Mouse (Mus musculus): Measurements from ENCODE around the gene Med25. TPM values are rescaled to one million over a fixed set of nuclear protein-coding genes. Genes with fewer than 3 reads are reported as not detected.
A peak's percentile ranks its signal among the peaks of the same experiment; 100 is the strongest.

Med25 gene
- total and polyA plus RNA-seq, 2 experiments from 2014 or later = 148 to 151 TPM

DNA sequence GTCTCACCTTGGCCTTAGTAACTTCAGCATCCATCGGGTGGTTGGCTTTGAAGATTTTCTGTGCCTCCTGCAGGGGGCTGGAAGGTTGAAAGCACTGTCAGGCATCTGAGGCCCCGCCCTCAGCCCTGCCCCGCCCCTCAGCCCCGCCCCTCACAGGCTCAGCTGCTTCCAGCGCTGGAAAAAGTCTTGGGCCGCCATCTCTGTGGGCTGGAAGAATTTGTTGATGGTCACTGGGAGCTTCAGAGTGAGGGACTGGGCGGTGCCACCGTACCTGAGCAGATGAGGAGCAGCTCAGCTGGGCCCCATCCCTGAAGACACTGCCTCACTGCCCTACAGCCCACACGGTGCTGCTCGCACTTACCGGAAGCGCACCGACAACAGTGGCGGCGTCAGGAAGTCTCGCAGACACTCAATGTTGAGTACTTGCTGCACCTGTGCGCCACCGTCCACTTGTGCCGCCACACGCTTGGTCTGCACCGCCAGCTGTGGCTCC is 8.8 kb upstream of the Med25 start:
- H3K36me3 ChIP-seq (ENCODE audit: insufficient read depth) = peaks cover 66% of the 10 kb centered on the region
- ATAC-seq (peak; percentile 34; the same call in 1 of the 2 replicates), DNase-seq (peak; percentile 53)
- WGBS = 13% methylated on average over 21 of the region's 21 CpGs
- TF ChIP-seq CTCF (IDR thresholded peaks at IDR 0.05; ENCODE audit: low read depth) = peak; percentile 42; the same call in 1 of the 2 replicates
- no peak overlapping the region for H3K4me3 ChIP-seq (ENCODE audit: low read depth, low read length)
- H3K4me2 ChIP-seq (ENCODE audit: low read depth) = peak overlapping the region; percentile 27
- H3K27ac ChIP-seq (ENCODE audit: low read depth, low read length) = no peak overlapping the region
- H3K9me3 ChIP-seq (ENCODE audit: low read length) = no peaks in the 10 kb centered on the region
- H3K9ac ChIP-seq = no peak overlapping the region
- H3K27me3 ChIP-seq (ENCODE audit: insufficient read depth, low read length) = no peaks in the 10 kb centered on the region
- peaks cover 6% of the 10 kb centered on the region; the same call in 1 of the 2 replicates for H3K4me1 ChIP-seq (ENCODE audit: insufficient read depth)

- H3K36me3 ChIP-seq (ENCODE audit: insufficient read depth) = peaks cover 60% of the 10 kb centered on the region
- H3K27ac ChIP-seq (ENCODE audit: low read depth, low read length) = no peak overlapping the region
Observed at GRCm38 (mm10) chr7:44900632-44901031, 8.1 kb upstream of the Med25 start.

DNA sequence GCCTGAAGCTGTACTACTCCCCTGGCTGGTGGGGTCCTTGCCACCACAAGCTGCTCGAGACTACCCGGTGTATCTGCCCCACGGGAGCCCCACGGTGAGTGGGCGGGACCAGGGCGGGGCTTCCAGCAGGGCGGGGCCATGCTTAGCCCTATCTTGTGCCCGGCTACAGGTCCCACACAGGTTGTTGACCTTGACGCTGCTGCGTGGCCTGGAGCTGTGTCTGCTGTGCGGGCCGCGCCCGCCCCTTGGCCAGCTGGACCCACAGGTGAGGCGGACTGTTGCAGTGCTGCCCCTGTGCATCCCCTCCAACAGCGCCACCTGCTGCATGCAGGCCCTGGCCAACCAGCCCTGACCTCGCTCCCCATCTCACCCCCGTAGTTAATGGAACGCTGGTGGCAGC is 6.1 kb upstream of the Med25 start:
- peak; percentile 54 for TF ChIP-seq CTCF (IDR thresholded peaks at IDR 0.05; ENCODE audit: low read depth)
- no peak overlapping the region for H3K9ac ChIP-seq
- no peak overlapping the region for H3K4me3 ChIP-seq (ENCODE audit: low read depth, low read length)
- H3K9me3 ChIP-seq (ENCODE audit: low read length) = no peaks in the 10 kb centered on the region
- H3K36me3 ChIP-seq (ENCODE audit: insufficient read depth) = peaks cover 40% of the 10 kb centered on the region
- DNase-seq (no peak), ATAC-seq (no peak)
- H3K27ac ChIP-seq (ENCODE audit: low read depth, low read length) = no peak overlapping the region
- H3K4me1 ChIP-seq (ENCODE audit: insufficient read depth) = peaks cover 23% of the 10 kb centered on the region
- H3K4me2 ChIP-seq (ENCODE audit: low read depth) = no peak overlapping the region
- H3K27me3 ChIP-seq (ENCODE audit: insufficient read depth, low read length) = no peaks in the 10 kb centered on the region
- WGBS = 38% methylated on average over 19 of the region's 19 CpGs

More at GRCm38 (mm10) chr7:44900632-44901031, 8.1 kb upstream of the Med25 start:
- DNase-seq (no peak), ATAC-seq (no peak)
- H3K9ac ChIP-seq = no peak overlapping the region
- no peaks in the 10 kb centered on the region for H3K27me3 ChIP-seq (ENCODE audit: insufficient read depth, low read length)
- H3K9me3 ChIP-seq (ENCODE audit: low read length) = no peaks in the 10 kb centered on the region
- no peak overlapping the region for H3K4me3 ChIP-seq (ENCODE audit: low read depth, low read length)
- no peak for TF ChIP-seq CTCF (IDR thresholded peaks at IDR 0.05; ENCODE audit: low read depth)
- no peak overlapping the region for H3K4me2 ChIP-seq (ENCODE audit: low read depth)
- 79% methylated on average over 11 of the region's 11 CpGs for WGBS
- peaks cover 6% of the 10 kb centered on the region; the same call in 1 of the 2 replicates for H3K4me1 ChIP-seq (ENCODE audit: insufficient read depth)

DNA sequence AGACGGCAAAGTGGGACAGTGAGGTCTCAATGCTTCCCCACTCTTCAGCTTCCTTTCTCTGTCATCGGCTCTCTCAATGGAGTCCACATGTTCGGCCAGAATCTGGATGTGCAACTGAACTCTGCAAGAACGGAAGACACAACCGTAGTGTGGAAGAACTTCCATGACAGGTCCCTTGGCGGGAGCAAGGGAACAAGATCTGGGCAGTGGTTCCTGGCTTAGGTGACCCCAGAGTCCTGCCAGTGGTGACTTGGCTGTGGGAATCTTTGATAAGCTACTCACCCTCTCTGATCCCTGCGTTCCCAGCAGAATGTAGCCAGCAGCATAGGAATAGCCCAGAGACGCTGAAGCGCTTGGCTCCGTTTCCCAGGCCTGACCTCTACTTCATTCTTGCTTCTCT is 4.0 kb upstream of the Med25 start:
- DNase-seq (no peak), ATAC-seq (no peak)
- WGBS = 25% methylated on average over 10 of the region's 10 CpGs
- Histone ChIP-seq H3K9ac (peak overlapping the region; percentile 64), H3K36me3 (ENCODE audit: insufficient read depth) (peaks cover 19% of the 10 kb centered on the region), H3K9me3 (ENCODE audit: low read length) (no peaks in the 10 kb centered on the region), H3K27me3 (ENCODE audit: insufficient read depth, low read length) (no peaks in the 10 kb centered on the region), H3K4me1 (ENCODE audit: insufficient read depth) (peaks cover 29% of the 10 kb centered on the region), H3K27ac (ENCODE audit: low read depth, low read length) (peak overlapping the region; percentile 92), H3K4me3 (ENCODE audit: low read depth, low read length) (peak overlapping the region; percentile 62), H3K4me2 (ENCODE audit: low read depth) (peak overlapping the region; percentile 71)
- TF ChIP-seq CTCF (IDR thresholded peaks at IDR 0.05; ENCODE audit: low read depth) = no peak

DNA sequence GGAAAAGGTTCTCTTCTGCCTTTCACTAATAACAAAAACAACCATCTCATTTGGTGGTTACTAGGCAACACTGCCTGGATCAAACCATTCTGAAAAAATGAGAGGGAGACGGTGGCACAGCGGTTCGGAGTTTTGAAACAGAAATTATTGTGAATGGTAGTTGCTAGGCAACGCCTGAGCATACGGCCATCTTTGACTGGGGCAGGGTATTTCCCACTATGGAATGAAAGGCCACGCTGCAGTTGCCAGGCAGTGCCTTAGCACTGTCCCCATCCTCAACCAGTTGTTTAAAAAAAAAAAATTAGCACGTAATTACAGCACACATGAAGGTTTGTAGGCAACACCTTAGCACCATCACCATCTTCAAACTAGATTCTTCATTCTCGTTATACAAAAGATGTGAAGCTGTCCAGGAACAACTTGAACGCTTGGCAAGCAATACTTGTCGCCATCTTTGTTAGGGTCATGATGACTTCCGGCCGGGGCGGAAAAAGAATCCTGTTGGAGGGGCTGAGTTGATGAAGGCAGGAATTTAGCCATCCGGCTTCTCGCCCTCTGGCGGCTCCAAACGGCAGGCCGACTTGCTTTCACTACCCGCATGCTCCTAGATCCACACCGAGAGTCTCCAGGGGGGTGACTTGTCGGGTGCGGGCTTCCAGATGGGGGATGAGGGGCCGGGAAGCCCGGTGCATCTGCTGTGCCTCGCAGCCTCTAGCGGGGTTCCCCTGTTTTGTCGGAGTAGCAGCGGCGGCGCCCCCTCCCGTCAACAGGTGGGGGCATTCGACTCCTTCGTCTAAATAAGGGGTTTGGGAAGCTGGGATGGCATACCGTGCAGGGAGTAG is 3.3 kb upstream of the Med25 start, which contains the start of gene Fuz:
TSS of gene Fuz (plus strand) at position 487 of the 842 bp plus-strand sequence.
- peak within 1 kb of the TSS; percentile 92 for H3K27ac ChIP-seq (ENCODE audit: low read depth, low read length)
- peak; percentile 80 for TF ChIP-seq CTCF (IDR thresholded peaks at IDR 0.05; ENCODE audit: low read depth)
- DNase-seq (peak; percentile 98), ATAC-seq (peak; percentile 82)
- H3K4me3 ChIP-seq (ENCODE audit: low read depth, low read length) = peak within 1 kb of the TSS; percentile 62
- H3K4me1 ChIP-seq (ENCODE audit: insufficient read depth) = peaks cover 33% of the 10 kb centered on the region
- peak within 1 kb of the TSS; percentile 71 for H3K4me2 ChIP-seq (ENCODE audit: low read depth)
- no peaks in the 10 kb centered on the region for H3K9me3 ChIP-seq (ENCODE audit: low read length)
- peak within 1 kb of the TSS; percentile 64 for H3K9ac ChIP-seq
- no peaks in the 10 kb centered on the region for H3K27me3 ChIP-seq (ENCODE audit: insufficient read depth, low read length)
- WGBS = 2% methylated on average over 34 of the region's 34 CpGs
- H3K36me3 ChIP-seq (ENCODE audit: insufficient read depth) = peaks cover 19% of the 10 kb centered on the region

DNA sequence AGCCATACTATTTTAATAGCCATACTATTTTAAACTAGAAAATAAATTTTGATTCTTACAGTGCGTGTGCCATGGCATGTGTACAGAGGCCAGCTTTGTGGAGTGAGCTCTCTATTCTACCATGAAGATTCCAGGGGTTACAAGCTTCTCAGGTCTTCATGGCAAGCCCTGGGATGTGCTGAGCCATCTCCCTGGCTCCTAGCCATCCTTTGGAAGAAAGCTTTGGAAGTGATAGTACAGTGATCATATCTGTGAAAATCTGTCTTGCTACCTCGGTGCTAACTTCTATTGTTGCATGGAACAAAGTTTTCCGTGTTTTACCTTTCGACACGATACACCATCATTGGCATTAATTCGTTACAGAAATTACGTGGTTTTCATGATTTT is 2.7 kb upstream of the Med25 start:
- Histone ChIP-seq H3K4me1 (ENCODE audit: insufficient read depth) (peaks cover 38% of the 10 kb centered on the region), H3K36me3 (ENCODE audit: insufficient read depth) (peaks cover 15% of the 10 kb centered on the region), H3K4me2 (ENCODE audit: low read depth) (peak overlapping the region; percentile 71), H3K4me3 (ENCODE audit: low read depth, low read length) (peak overlapping the region; percentile 62), H3K27ac (ENCODE audit: low read depth, low read length) (peak overlapping the region; percentile 92), H3K27me3 (ENCODE audit: insufficient read depth, low read length) (no peaks in the 10 kb centered on the region), H3K9me3 (ENCODE audit: low read length) (no peaks in the 10 kb centered on the region), H3K9ac (peak overlapping the region; percentile 64; the same call in 1 of the 2 replicates)
- DNase-seq = no peak
- no peak for ATAC-seq
- TF ChIP-seq CTCF (IDR thresholded peaks at IDR 0.05; ENCODE audit: low read depth) = no peak
- 13% methylated on average over 7 of the region's 7 CpGs for WGBS

GRCm38 (mm10) chr7:44894175-44894574 is 1.7 kb upstream of the Med25 start:
- DNase-seq = no peak
- Histone ChIP-seq H3K9ac (no peak overlapping the region), H3K36me3 (ENCODE audit: insufficient read depth) (peaks cover 5% of the 10 kb centered on the region), H3K9me3 (ENCODE audit: low read length) (no peaks in the 10 kb centered on the region), H3K4me3 (ENCODE audit: low read depth, low read length) (no peak overlapping the region), H3K4me1 (ENCODE audit: insufficient read depth) (peaks cover 38% of the 10 kb centered on the region), H3K4me2 (ENCODE audit: low read depth) (no peak overlapping the region), H3K27me3 (ENCODE audit: insufficient read depth, low read length) (no peaks in the 10 kb centered on the region), H3K27ac (ENCODE audit: low read depth, low read length) (peak overlapping the region; percentile 92)
- TF ChIP-seq CTCF (IDR thresholded peaks at IDR 0.05; ENCODE audit: low read depth) = no peak
- ATAC-seq = no peak
- WGBS = 89% methylated on average over 3 of the region's 3 CpGs

All from forebrain, postnatal 0 days (tissue).